Mouse (Mus musculus): ENCODE data around the gene Rai1. TPM values are rescaled to one million over a fixed set of nuclear protein-coding genes. Genes with fewer than 3 reads are reported as not detected.

Rai1 gene
- polyA plus RNA-seq, 1 experiment from 2014 or later, result 5.1 TPM

DNA sequence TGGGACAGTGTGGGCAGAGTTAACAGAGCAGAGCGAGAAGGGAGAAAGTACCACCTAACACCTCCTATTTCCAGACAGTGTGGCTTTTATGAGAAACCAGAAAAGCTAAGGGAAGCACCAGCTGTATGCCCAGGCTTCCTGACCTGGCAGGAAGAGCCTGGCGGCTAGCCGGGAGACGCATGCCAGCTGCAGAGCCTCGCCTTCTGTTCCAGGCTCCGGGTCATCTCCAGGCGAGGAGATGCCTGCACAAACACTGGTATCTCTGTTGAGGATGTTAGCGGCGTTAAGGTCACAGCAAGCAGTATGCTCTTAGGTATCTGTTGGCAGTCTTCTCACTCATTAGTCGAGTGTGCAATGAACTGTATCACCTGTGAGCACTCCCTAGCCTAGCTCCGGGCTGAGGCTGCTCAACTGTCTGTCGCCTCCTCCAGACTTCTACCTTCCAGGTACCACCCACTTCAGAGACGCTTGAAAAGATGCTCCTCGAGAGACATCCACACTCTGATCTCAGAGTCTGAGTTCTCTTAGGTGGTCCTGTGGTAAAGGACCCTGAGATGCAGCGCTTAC lies 30.8 kb upstream of the Rai1 start:
- no peaks in the 10 kb centered on the region for H3K9me3 ChIP-seq (replicated peaks)
- no peaks in the 10 kb centered on the region for H3K36me3 ChIP-seq
- DNase-seq, result no peak
- H3K9ac ChIP-seq, result no peak overlapping the region
- no peak for ATAC-seq (ENCODE audit: low read depth)
- no peak overlapping the region for H3K27ac ChIP-seq
- H3K27me3 ChIP-seq, result no peaks in the 10 kb centered on the region
- H3K4me3 ChIP-seq (replicated peaks), result no peak overlapping the region
- WGBS (ENCODE audit: insufficient replicate concordance), result 71% methylated on average over 15 of the region's 15 CpGs
- peaks cover 14% of the 10 kb centered on the region for H3K4me1 ChIP-seq (replicated peaks)
- no peak overlapping the region for H3K4me2 ChIP-seq

DNA sequence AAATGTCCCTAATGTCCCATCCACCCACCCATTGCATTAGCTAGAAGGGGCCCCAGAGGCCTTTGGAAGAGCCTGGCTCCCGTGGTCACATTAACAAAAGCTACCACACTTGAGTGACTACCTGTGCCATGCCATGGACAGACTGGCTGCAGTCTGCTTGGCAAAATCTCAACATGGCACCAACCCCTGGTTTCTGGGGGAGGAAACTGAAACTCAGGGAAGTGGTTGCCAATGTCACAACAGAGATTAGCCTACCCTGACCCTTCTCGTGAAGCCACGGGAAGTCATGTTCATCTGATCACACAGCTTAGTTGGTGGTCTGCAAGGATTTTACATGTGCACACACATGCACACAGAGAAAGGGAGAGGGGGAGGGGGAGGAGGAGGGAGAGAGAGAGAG lies 28.6 kb upstream of the Rai1 start:
- Histone ChIP-seq H3K27ac (no peak overlapping the region), H3K9ac (no peak overlapping the region), H3K9me3 (replicated peaks) (no peaks in the 10 kb centered on the region), H3K4me3 (replicated peaks) (no peak overlapping the region), H3K4me1 (replicated peaks) (peaks cover 9% of the 10 kb centered on the region), H3K4me2 (no peak overlapping the region), H3K36me3 (no peaks in the 10 kb centered on the region), H3K27me3 (no peaks in the 10 kb centered on the region)
- ATAC-seq (ENCODE audit: low read depth) (no peak), DNase-seq (no peak)
- 38% methylated on average over 3 of the region's 3 CpGs for WGBS (ENCODE audit: insufficient replicate concordance)

DNA sequence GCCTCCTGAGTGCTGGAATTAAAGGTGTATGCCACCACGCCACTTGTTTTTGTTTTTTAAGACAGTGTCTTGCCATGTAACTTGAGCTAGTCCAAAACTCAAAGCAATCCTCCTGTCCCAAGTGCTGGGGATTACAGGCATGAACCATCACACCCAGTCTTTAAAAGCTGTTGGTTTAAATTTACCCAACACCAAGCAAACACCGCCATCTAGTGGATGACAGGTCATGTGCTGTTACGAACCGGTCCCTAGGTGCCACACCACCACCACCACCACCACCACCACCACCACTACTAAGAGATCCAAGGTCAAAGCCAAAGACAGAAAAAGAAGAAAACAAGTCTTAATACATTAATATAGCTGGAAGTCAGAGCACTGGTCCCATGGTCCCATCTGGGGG lies 28.0 kb upstream of the Rai1 start:
- H3K4me3 ChIP-seq (replicated peaks), result no peak overlapping the region
- no peaks in the 10 kb centered on the region for H3K9me3 ChIP-seq (replicated peaks)
- 13% methylated on average over 4 of the region's 4 CpGs for WGBS (ENCODE audit: insufficient replicate concordance)
- DNase-seq (peak; percentile 40), ATAC-seq (ENCODE audit: low read depth) (no peak)
- no peak overlapping the region for H3K9ac ChIP-seq
- H3K4me1 ChIP-seq (replicated peaks), result peaks cover 3% of the 10 kb centered on the region
- no peaks in the 10 kb centered on the region for H3K36me3 ChIP-seq
- no peak overlapping the region for H3K27ac ChIP-seq
- H3K27me3 ChIP-seq, result no peaks in the 10 kb centered on the region
- no peak overlapping the region for H3K4me2 ChIP-seq

DNA sequence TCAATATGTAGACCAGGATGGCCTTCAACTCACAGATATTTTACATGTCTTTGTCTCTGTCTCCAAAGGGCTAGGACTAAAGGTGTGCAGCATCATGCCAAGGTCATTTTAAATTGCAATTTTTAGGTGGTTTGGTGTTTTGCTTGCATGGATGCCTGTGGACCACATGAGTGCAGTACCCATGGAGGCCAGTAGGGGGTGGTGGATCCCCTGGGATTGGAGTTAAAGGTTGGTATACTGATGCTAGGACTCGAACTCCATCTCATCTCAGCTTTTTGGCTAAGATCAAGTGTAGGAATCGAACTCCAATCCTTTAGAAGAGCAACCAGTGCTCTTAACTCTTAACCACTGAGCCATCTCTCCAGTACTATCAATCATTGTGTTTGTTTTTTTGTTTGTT lies 20.2 kb upstream of the Rai1 start:
- Histone ChIP-seq H3K27ac (no peak overlapping the region), H3K4me1 (replicated peaks) (peaks cover 13% of the 10 kb centered on the region), H3K4me2 (no peak overlapping the region)

DNA sequence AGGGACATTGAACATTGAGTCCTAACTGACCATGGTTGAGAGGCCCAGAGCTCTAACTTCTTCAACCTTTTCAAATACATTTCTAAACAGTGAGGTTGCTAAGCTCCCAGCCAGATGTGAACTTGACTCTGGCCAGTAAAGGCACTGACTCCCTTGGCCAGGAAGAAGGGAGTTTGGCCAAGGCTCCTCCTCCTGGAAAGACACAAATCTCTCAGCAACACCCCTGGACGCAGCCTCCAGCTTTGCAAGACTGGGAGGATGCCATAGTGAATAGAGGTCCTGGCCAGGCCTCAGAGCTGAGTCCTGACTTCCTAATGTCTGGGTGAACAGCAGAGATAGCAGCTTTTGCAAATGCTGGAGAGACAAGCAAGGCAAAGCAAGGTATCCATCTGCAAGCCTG lies 18.1 kb upstream of the Rai1 start:
- Histone ChIP-seq H3K36me3 (no peaks in the 10 kb centered on the region), H3K9ac (no peak overlapping the region), H3K4me3 (replicated peaks) (no peak overlapping the region), H3K9me3 (replicated peaks) (no peaks in the 10 kb centered on the region), H3K27ac (no peak overlapping the region), H3K4me1 (replicated peaks) (peaks cover 34% of the 10 kb centered on the region), H3K4me2 (no peak overlapping the region), H3K27me3 (no peaks in the 10 kb centered on the region)
- ATAC-seq (ENCODE audit: low read depth) (no peak), DNase-seq (no peak)
- WGBS (ENCODE audit: insufficient replicate concordance), result 61% methylated on average over 1 of the region's 1 CpGs

More for the DNA sequence above, 20.2 kb upstream of the Rai1 start:
- WGBS (ENCODE audit: insufficient replicate concordance), result 16% methylated on average over 2 of the region's 2 CpGs
- no peak overlapping the region for H3K9ac ChIP-seq
- no peaks in the 10 kb centered on the region for H3K36me3 ChIP-seq
- H3K9me3 ChIP-seq (replicated peaks), result no peaks in the 10 kb centered on the region
- DNase-seq (peak; percentile 56), ATAC-seq (ENCODE audit: low read depth) (no peak)
- H3K4me3 ChIP-seq (replicated peaks), result no peak overlapping the region
- H3K27me3 ChIP-seq, result no peaks in the 10 kb centered on the region

DNA sequence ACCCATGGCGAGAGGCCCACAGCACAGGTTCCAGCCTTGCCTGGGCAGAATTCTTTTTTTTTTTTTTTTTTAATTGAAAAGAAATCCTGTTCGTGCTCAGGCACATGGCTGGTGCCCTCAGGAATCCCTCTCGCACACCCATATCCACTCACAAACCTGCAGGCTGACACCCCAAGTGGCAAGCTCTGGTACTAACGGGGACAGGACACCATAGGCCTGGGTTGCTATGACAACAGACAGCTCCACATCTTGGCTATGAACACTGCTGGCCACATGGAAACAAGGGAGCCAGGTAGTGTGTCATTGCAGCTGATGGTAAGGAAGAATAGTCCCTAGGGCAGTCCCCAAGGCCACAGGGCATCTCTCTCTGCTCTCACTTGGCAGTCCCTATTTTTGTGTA lies 15.9 kb upstream of the Rai1 start:
- Histone ChIP-seq H3K9ac (no peak overlapping the region), H3K4me2 (no peak overlapping the region), H3K4me3 (replicated peaks) (no peak overlapping the region), H3K27ac (no peak overlapping the region), H3K27me3 (no peaks in the 10 kb centered on the region), H3K9me3 (replicated peaks) (no peaks in the 10 kb centered on the region), H3K36me3 (no peaks in the 10 kb centered on the region), H3K4me1 (replicated peaks) (peaks cover 53% of the 10 kb centered on the region)
- ATAC-seq (ENCODE audit: low read depth), result no peak
- no peak for DNase-seq
- WGBS (ENCODE audit: insufficient replicate concordance), result 57% methylated on average over 4 of the region's 4 CpGs

DNA sequence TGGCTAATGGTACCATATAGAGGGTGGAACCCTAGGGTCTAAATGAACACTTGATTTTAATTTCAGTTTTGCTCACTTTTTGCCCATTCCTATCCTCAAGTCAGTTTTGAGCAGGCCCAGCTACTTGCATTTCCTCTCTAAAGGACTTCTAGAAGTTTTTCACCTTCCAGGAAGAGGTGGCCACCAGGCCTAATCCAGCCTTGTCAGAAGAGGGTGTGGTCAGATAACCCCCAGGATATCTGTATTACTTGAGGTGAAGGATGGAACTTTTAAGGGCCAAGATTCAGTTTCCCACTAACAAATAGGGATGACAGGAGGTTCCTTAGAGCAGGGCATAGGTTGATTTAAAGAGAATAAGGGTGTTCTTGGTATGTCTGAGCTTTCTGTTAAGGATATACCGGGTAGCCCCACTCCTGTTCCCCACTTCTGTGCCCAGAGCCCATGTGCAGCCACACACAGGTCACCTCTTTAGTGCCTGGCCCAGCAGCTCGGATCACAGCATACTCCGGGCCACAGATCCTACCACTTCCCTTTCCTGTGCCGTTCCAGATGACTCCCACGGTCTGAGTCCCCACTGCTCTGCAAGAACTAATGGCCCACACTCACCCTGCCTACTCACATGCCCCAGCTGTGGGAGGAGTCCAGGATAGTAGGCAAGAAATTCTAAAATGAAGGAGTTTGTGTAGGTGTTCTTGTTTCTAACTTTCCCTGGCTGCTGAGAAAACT lies 14.0 kb upstream of the Rai1 start:
- peak overlapping the region; percentile 66 for H3K27ac ChIP-seq
- H3K4me3 ChIP-seq (replicated peaks), result no peak overlapping the region
- no peak overlapping the region for H3K9ac ChIP-seq
- WGBS (ENCODE audit: insufficient replicate concordance), result 21% methylated on average over 5 of the region's 5 CpGs
- no peaks in the 10 kb centered on the region for H3K36me3 ChIP-seq
- H3K4me2 ChIP-seq, result peak overlapping the region; percentile 36
- H3K27me3 ChIP-seq, result no peaks in the 10 kb centered on the region
- peak; percentile 67 for ATAC-seq (ENCODE audit: low read depth)
- no peak for DNase-seq
- H3K9me3 ChIP-seq (replicated peaks), result no peaks in the 10 kb centered on the region
- H3K4me1 ChIP-seq (replicated peaks), result peaks cover 67% of the 10 kb centered on the region

DNA sequence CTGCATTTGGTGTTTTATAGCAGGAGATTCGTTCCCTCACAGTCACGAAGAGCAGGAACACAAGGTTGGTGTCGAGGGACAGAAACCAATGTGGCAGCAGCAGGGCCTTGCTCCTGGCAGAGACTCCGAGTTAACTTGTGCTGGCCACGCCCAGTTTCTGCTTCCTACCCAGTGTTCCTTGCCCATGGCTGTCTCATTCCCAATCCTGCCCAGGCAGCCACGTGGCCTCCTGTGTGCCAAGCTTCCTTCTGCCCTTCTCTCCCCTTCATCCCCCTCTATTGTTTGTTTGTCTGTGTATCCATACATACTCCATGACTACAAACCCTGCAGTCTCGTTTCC lies 13.4 kb upstream of the Rai1 start:
- Histone ChIP-seq H3K36me3 (no peaks in the 10 kb centered on the region), H3K4me1 (replicated peaks) (peaks cover 67% of the 10 kb centered on the region), H3K27ac (peak overlapping the region; percentile 66), H3K9me3 (replicated peaks) (no peaks in the 10 kb centered on the region), H3K9ac (no peak overlapping the region), H3K4me3 (replicated peaks) (no peak overlapping the region), H3K4me2 (peak overlapping the region; percentile 36; the same call in 1 of the 2 replicates), H3K27me3 (no peaks in the 10 kb centered on the region)
- ATAC-seq (ENCODE audit: low read depth), result no peak
- DNase-seq, result no peak
- WGBS (ENCODE audit: insufficient replicate concordance), result 47% methylated on average over 7 of the region's 7 CpGs

DNA sequence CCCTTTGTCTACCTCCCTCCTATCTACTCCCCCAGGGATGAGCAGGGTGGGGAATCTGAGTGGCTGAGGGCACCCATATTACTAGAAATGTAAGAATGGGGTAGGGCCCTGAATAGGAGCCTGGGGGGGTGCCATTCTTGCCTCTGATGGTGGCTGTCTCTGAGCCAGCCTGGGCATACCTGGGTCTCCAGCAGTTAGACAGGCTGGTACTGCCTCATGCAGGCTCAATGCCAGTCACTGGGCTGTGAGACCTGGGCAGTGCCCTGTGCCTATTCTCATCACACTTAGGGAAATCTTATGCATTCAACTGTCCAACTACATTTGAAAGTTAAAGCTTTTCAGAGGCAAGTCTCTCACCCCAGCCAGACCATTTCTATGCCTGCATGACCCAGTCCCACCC lies 11.6 kb upstream of the Rai1 start:
- no peak for DNase-seq
- H3K4me3 ChIP-seq (replicated peaks), result no peak overlapping the region
- no peak overlapping the region for H3K4me2 ChIP-seq
- peaks cover 67% of the 10 kb centered on the region for H3K4me1 ChIP-seq (replicated peaks)
- H3K9ac ChIP-seq, result no peak overlapping the region
- ATAC-seq (ENCODE audit: low read depth), result no peak
- H3K27me3 ChIP-seq, result no peaks in the 10 kb centered on the region
- H3K9me3 ChIP-seq (replicated peaks), result no peaks in the 10 kb centered on the region
- no peaks in the 10 kb centered on the region for H3K36me3 ChIP-seq
- H3K27ac ChIP-seq, result no peak overlapping the region

DNA sequence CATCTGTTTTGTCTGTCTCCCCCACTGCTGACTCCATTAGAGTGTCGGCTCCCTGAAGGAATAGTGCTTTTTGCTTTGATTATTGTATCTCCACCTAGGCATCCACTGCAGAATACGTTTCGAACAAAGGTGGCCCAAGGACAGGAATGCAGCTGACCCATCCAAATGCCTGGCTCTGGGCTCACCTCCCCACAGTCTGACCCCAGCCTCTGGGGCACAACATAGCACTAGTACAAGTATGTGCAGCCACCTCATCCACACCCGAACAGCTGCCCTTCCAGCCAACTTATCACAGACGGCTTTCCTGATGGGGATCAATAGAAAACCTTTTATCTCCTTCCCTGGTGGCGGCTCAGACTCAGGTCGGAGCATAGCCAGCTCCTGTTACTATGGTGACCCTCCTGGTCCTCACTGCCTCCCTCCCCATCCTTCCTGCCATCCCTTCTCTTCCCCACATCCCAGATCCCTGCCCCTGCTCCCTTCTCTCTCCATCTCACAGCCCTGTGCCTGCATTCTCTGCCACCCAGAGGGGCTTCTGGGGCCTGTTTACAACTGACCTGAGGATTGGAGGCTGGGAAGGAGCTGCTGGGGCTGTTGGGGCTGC lies 10.7 kb upstream of the Rai1 start:
- Histone ChIP-seq H3K27ac (no peak overlapping the region), H3K9me3 (replicated peaks) (no peaks in the 10 kb centered on the region), H3K4me1 (replicated peaks) (peaks cover 59% of the 10 kb centered on the region), H3K36me3 (no peaks in the 10 kb centered on the region), H3K4me3 (replicated peaks) (no peak overlapping the region), H3K9ac (no peak overlapping the region), H3K27me3 (no peaks in the 10 kb centered on the region), H3K4me2 (no peak overlapping the region)
- 66% methylated on average over 7 of the region's 7 CpGs for WGBS (ENCODE audit: insufficient replicate concordance)
- DNase-seq, result no peak
- no peak for ATAC-seq (ENCODE audit: low read depth)

DNA sequence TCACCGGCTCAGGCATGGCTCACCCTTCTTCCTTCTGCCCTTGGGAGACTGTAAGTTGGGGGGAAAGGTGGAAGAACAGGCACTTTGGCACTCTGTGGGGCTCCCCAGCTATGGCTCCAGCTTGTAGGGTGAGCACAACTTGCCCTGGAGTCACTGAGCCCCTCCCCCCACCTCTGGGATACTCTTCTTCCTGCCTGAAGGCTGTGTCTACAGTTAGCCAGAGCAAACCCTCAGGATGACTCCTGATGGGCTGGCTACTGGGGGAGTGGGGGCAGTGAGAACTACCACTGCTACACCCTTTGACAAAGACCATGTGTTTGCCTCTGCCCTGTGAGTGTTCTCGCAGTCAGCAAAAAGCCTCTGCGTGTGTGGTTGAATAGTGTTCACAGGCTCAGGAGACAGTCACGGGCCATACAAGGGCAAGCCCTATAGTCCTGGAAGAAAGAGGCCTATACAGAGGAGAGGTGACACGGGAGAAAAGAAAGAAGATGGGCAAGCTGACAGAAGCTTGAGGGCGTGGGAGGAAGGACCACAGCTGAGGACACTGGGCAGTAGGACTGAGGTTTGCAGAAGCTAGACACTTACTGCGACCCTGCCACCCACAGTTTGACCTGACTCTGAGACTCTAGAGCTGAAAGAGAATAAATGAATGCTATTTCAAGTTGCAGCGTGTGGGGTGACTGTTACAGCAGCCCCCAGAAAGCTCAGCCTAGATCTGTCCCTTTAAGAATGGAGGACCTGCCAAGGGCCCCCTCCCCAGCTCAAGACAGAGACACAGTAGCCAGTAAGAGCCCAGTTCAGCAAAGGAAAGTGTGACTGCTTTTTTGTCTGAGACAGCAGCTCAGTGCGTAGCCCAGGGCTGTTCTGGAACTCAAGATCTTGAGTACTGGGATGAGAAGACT lies 9.7 kb upstream of the Rai1 start:
- H3K4me2 ChIP-seq, result no peak overlapping the region
- H3K9ac ChIP-seq, result no peak overlapping the region
- DNase-seq (no peak), ATAC-seq (ENCODE audit: low read depth) (no peak)
- no peaks in the 10 kb centered on the region for H3K36me3 ChIP-seq
- 56% methylated on average over 9 of the region's 9 CpGs for WGBS (ENCODE audit: insufficient replicate concordance)
- no peaks in the 10 kb centered on the region for H3K9me3 ChIP-seq (replicated peaks)
- no peaks in the 10 kb centered on the region for H3K27me3 ChIP-seq
- peaks cover 59% of the 10 kb centered on the region for H3K4me1 ChIP-seq (replicated peaks)
- no peak overlapping the region for H3K4me3 ChIP-seq (replicated peaks)
- H3K27ac ChIP-seq, result no peak overlapping the region
